Mouse (Mus musculus) G1E (cell line): ENCODE measurements around the gene Alg14.

Experiments used
- CTCF ChIP-seq: IDR thresholded peaks from 2 replicates; pipeline ENCODE4 v1.5.1; 2012; ENCODE audit warnings: low read depth, low read length, inconsistent platforms, mixed read lengths
- GATA1 ChIP-seq: IDR thresholded peaks from 2 replicates; pipeline ENCODE4 v1.6.1; 2012; ENCODE audit warnings: borderline replicate concordance, low read length, inconsistent platforms, mixed read lengths
- TAL1 ChIP-seq: conservative IDR thresholded peaks from 2 replicates; pipeline ENCODE4 v1.6.1; 2012; ENCODE audit warnings: low read depth, low read length, inconsistent platforms, mixed read lengths

GRCm38 (mm10) chr3:121260831-121261230, 30.7 kb upstream of the Alg14 start:
- TF ChIP-seq GATA1 (no peak), CTCF (no peak), TAL1 (no peak)
